In genomic region chr2:115483418-115484288, GRCm38 (mm10) we compare ENCODE assay signal across 9 mouse cellular contexts.
DNase-seq lines count a peak whose midpoint lies in the region; ATAC-seq and TF ChIP-seq lines count a peak whose summit lies in the region.
"Had no signal": no experiment of that assay in that cellular context is flagged by ENCODE, and none has a peak within 500 bp of the region (broad histone marks: within the 10 kb centered on the region; RNA-seq: fewer than 3 reads in every experiment).

No protein-coding gene starts in this region.

- ATAC-seq in heart, embryonic 13.5 days (ENCODE audit: extremely low read depth, insufficient number of reproducible peaks, low FRiP score, low TSS enrichment), result no peak; the same call in 1 of the 2 replicates
- peak; percentile 80; the same call in 1 of the 2 replicates for ATAC-seq in limb, embryonic 15.5 days (ENCODE audit: insufficient number of reproducible peaks, low FRiP score, low TSS enrichment, low read depth)

- no peaks in the 10 kb centered on the region for H3K4me1 ChIP-seq in heart, embryonic 13.5 days
- peaks cover 5% of the 10 kb centered on the region for H3K4me1 ChIP-seq in limb, embryonic 15.5 days
- no peaks in the 10 kb centered on the region for H3K4me1 ChIP-seq in cerebellum, adult 2 months (ENCODE audit: control insufficient read depth, insufficient read depth, low read length)

- H3K27me3 ChIP-seq in heart, embryonic 13.5 days (replicated peaks), result no peaks in the 10 kb centered on the region
- no peaks in the 10 kb centered on the region for H3K27me3 ChIP-seq in limb, embryonic 15.5 days
- no peaks in the 10 kb centered on the region for H3K27me3 ChIP-seq in cerebellum, adult 2 months (ENCODE audit: control insufficient read depth, insufficient read depth, low read length)

- H3K27ac ChIP-seq in heart, embryonic 13.5 days (replicated peaks), result peak overlapping the region; percentile 43
- peak overlapping the region; percentile 55; the same call in 1 of the 2 replicates for H3K27ac ChIP-seq in limb, embryonic 15.5 days
- H3K27ac ChIP-seq in cerebellum, adult 2 months (ENCODE audit: insufficient read depth, low read length), result no peak overlapping the region

- H3K9ac ChIP-seq in heart, embryonic 13.5 days, result no peak overlapping the region
- H3K9ac ChIP-seq in limb, embryonic 15.5 days, result no peak overlapping the region

- WGBS in heart, embryonic 13.5 days, result 66% methylated on average over 13 of the region's 13 CpGs
- WGBS in limb, embryonic 15.5 days, result 21% methylated on average over 13 of the region's 13 CpGs
- WGBS in cerebellum, adult 2 months, result 89% methylated on average over 13 of the region's 13 CpGs

- TF ChIP-seq POLR2A in cerebellum, adult 2 months (IDR thresholded peaks at IDR 0.05; ENCODE audit: borderline replicate concordance, insufficient read depth, low read length), result no peak

- no peaks in the 10 kb centered on the region for H3K36me3 ChIP-seq in heart, embryonic 13.5 days
- H3K36me3 ChIP-seq in limb, embryonic 15.5 days, result no peaks in the 10 kb centered on the region

- peak; percentile 7 for DNase-seq in kidney, adult 11 months
- DNase-seq in kidney, adult 8-10 months, result no peak
- DNase-seq in urinary bladder, postnatal 14 days (ENCODE audit: low spot score), result peak; percentile 72
- DNase-seq in cerebellum, adult 2 months, result no peak
- no peak for DNase-seq in adrenal gland, adult 2 months
- DNase-seq in left cerebral cortex, postnatal 25 days (ENCODE audit: low spot score in 2 of 2), result no peak
- DNase-seq: thymus, adult 18-20 months had no signal

- H3K4me2 ChIP-seq in heart, embryonic 13.5 days, result no peak overlapping the region
- no peak overlapping the region for H3K4me2 ChIP-seq in limb, embryonic 15.5 days

- no peak overlapping the region for H3K4me3 ChIP-seq in heart, embryonic 13.5 days
- H3K4me3 ChIP-seq in limb, embryonic 15.5 days, result no peak overlapping the region
- H3K4me3 ChIP-seq in cerebellum, adult 2 months (replicated peaks; ENCODE audit: insufficient read depth, low read depth, low read length), result no peak overlapping the region

- no peaks in the 10 kb centered on the region for H3K9me3 ChIP-seq in heart, embryonic 13.5 days
- H3K9me3 ChIP-seq in limb, embryonic 15.5 days, result no peaks in the 10 kb centered on the region

- no peak for TF ChIP-seq CTCF in cerebellum, adult 2 months (IDR thresholded peaks at IDR 0.05; ENCODE audit: borderline replicate concordance, insufficient read depth, low read depth, low read length)

- intact Hi-C loops in left cerebral cortex, postnatal 25 days (cut with DNase I), result no loop called here

Comparison
In these comparisons a context has a peak if more than half of its experiments do, and no peak if none do; other contexts are left out.
1. DNase-seq: peak in kidney, adult 11 months (single experiment) and urinary bladder, postnatal 14 days (single experiment); none in kidney, adult 8-10 months (0 of 2), cerebellum, adult 2 months (0 of 2), adrenal gland, adult 2 months (single experiment) and left cerebral cortex, postnatal 25 days (0 of 2).